ENCODE assay signal across 10 mouse cellular contexts in the genomic region with DNA sequence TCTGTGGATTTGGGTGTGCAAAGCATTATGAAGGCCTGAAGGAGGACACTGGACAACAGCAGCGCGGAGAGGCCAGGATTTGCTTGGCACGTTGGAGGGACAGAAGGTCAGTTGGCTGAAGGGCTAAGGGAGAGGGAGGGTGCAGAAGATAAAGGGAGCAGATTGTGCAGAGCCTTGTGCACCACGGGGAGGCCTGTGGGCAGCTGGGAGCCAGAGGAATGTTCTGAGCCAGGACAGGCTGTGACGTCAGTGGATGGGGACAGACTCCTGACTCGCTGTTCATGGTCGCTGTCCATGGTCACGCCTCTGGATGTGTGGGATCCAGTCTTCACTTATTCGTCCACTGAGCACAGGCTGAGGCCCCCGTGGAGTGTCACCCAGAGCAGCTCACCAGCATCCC. TPM values are rescaled to one million over a fixed set of nuclear protein-coding genes. Genes with fewer than 3 reads are reported as not detected.
DNase-seq lines count a peak whose midpoint lies in the region; ATAC-seq lines count a peak whose summit lies in the region.
"Had no signal": no experiment of that assay in that cellular context is flagged by ENCODE, and none has a peak within 500 bp of the region (broad histone marks: within the 10 kb centered on the region; RNA-seq: fewer than 3 reads in every experiment).

No protein-coding gene starts in this region.

- H3K4me3 ChIP-seq in hindbrain, embryonic 13.5 days: no peak overlapping the region
- H3K4me3 ChIP-seq in hindbrain, embryonic 10.5 days: no peak overlapping the region; the same call in 1 of the 2 replicates
- H3K4me3 ChIP-seq in embryonic facial prominence, embryonic 14.5 days (ENCODE audit: low read depth, low read length): no peak overlapping the region
- H3K4me3 ChIP-seq: midbrain, embryonic 12.5 days had no signal

- H3K9ac ChIP-seq in hindbrain, embryonic 13.5 days: 0 out of 2 replicates have a peak overlapping the region, but pooled peaks have one; percentile 2
- no peak overlapping the region for H3K9ac ChIP-seq in embryonic facial prominence, embryonic 14.5 days (ENCODE audit: low read depth, low read length)
- H3K9ac ChIP-seq: midbrain, embryonic 12.5 days had no signal

- H3K4me2 ChIP-seq in hindbrain, embryonic 13.5 days: no peak overlapping the region
- no peak overlapping the region for H3K4me2 ChIP-seq in embryonic facial prominence, embryonic 14.5 days (ENCODE audit: low read depth, low read length)
- H3K4me2 ChIP-seq: midbrain, embryonic 12.5 days had no signal

- no peak overlapping the region for H3K27ac ChIP-seq in hindbrain, embryonic 13.5 days
- H3K27ac ChIP-seq in hindbrain, embryonic 10.5 days: no peak overlapping the region
- no peak overlapping the region for H3K27ac ChIP-seq in embryonic facial prominence, embryonic 14.5 days (replicated peaks; ENCODE audit: low read depth, low read length)
- H3K27ac ChIP-seq: midbrain, embryonic 12.5 days had no signal

- WGBS in hindbrain, embryonic 13.5 days: 81% methylated on average over 10 of the region's 10 CpGs
- 73% methylated on average over 10 of the region's 10 CpGs for WGBS in hindbrain, embryonic 10.5 days
- 59% methylated on average over 10 of the region's 10 CpGs for WGBS in embryonic facial prominence, embryonic 14.5 days

- H3K27me3 ChIP-seq in hindbrain, embryonic 13.5 days: no peaks in the 10 kb centered on the region
- no peaks in the 10 kb centered on the region for H3K27me3 ChIP-seq in hindbrain, embryonic 10.5 days (ENCODE audit: insufficient read depth, poor library complexity, severe bottlenecking)
- no peaks in the 10 kb centered on the region for H3K27me3 ChIP-seq in embryonic facial prominence, embryonic 14.5 days (replicated peaks; ENCODE audit: control insufficient read depth, insufficient read depth, low read length)
- H3K27me3 ChIP-seq: midbrain, embryonic 12.5 days had no signal

- H3K4me1 ChIP-seq in hindbrain, embryonic 13.5 days (replicated peaks): peaks cover 39% of the 10 kb centered on the region
- peaks cover 32% of the 10 kb centered on the region for H3K4me1 ChIP-seq in hindbrain, embryonic 10.5 days (replicated peaks)
- H3K4me1 ChIP-seq in embryonic facial prominence, embryonic 14.5 days (ENCODE audit: control insufficient read depth, insufficient read depth, low read length): peaks cover 5% of the 10 kb centered on the region

- no peak for DNase-seq in hindbrain, embryonic 10.5 days (ENCODE audit: low spot score)
- peak; percentile 67 for DNase-seq in ovary, adult 18-20 months (ENCODE audit: low spot score)
- no peak for DNase-seq in ovary, postnatal 10 days (ENCODE audit: low spot score)
- peak; percentile 32 for DNase-seq in embryonic facial prominence, embryonic 14.5 days (ENCODE audit: low spot score)
- peak; percentile 36 for DNase-seq in telencephalon, adult 2 months (ENCODE audit: low read depth, low spot score)
- DNase-seq in urinary bladder, postnatal 4 days (ENCODE audit: low spot score in 2 of 2): no peak
- no peak for DNase-seq in frontal cortex, postnatal 14 days (ENCODE audit: low spot score in 2 of 2)

- peaks cover 67% of the 10 kb centered on the region for H3K36me3 ChIP-seq in hindbrain, embryonic 13.5 days
- peaks cover 73% of the 10 kb centered on the region for H3K36me3 ChIP-seq in hindbrain, embryonic 10.5 days
- H3K36me3 ChIP-seq in embryonic facial prominence, embryonic 14.5 days (ENCODE audit: control insufficient read depth, insufficient read depth, low read length): peaks cover 67% of the 10 kb centered on the region

- ATAC-seq in hindbrain, embryonic 13.5 days (ENCODE audit: low FRiP score): no peak
- ATAC-seq in embryonic facial prominence, embryonic 14.5 days (ENCODE audit: low read depth): no peak

- no peaks in the 10 kb centered on the region for H3K9me3 ChIP-seq in hindbrain, embryonic 13.5 days
- H3K9me3 ChIP-seq in hindbrain, embryonic 10.5 days: no peaks in the 10 kb centered on the region
- no peaks in the 10 kb centered on the region for H3K9me3 ChIP-seq in embryonic facial prominence, embryonic 14.5 days (ENCODE audit: control insufficient read depth, low read length)
- H3K9me3 ChIP-seq: midbrain, embryonic 12.5 days had no signal

RNA-seq across cellular contexts. Expression of gene Clip3, which starts 3.6 kb away (rescaled TPM):
- 84.2 and 90.1 TPM in 2 replicates for polyA plus RNA-seq in hindbrain, embryonic 13.5 days (2015; fragmentation: Nextera tagmentation; extraction: Ambion mirVana)
- polyA plus RNA-seq in hindbrain, embryonic 10.5 days (2016; fragmentation: Nextera tagmentation; extraction: Ambion mirVana): 53.4 and 82.3 TPM in 2 replicates
- polyA plus RNA-seq in embryonic facial prominence, embryonic 14.5 days (2014; fragmentation: Nextera tagmentation; extraction: Ambion mirVana): 51.8 and 58.1 TPM in 2 replicates

RNA-seq across cellular contexts. Expression of gene Alkbh6, which starts 13.4 kb away (rescaled TPM):
- polyA plus RNA-seq in hindbrain, embryonic 13.5 days (2015; fragmentation: Nextera tagmentation; extraction: Ambion mirVana): 118 and 126 TPM in 2 replicates
- polyA plus RNA-seq in hindbrain, embryonic 10.5 days (2016; fragmentation: Nextera tagmentation; extraction: Ambion mirVana): 93.6 and 117 TPM in 2 replicates
- 69.4 and 72.3 TPM in 2 replicates for polyA plus RNA-seq in embryonic facial prominence, embryonic 14.5 days (2014; fragmentation: Nextera tagmentation; extraction: Ambion mirVana)

RNA-seq across cellular contexts. Expression of gene Wdr62, which starts 14.9 kb away (rescaled TPM):
- polyA plus RNA-seq in hindbrain, embryonic 13.5 days (2015; fragmentation: Nextera tagmentation; extraction: Ambion mirVana): 3.1 and 4.3 TPM in 2 replicates
- polyA plus RNA-seq in hindbrain, embryonic 10.5 days (2016; fragmentation: Nextera tagmentation; extraction: Ambion mirVana): 16.6 and 19.8 TPM in 2 replicates
- polyA plus RNA-seq in embryonic facial prominence, embryonic 14.5 days (2014; fragmentation: Nextera tagmentation; extraction: Ambion mirVana): 7.5 and 7.7 TPM in 2 replicates

RNA-seq across cellular contexts. Expression of gene Thap8, which starts 15.2 kb away (rescaled TPM):
- polyA plus RNA-seq in hindbrain, embryonic 13.5 days (2015; fragmentation: Nextera tagmentation; extraction: Ambion mirVana): 0.43 and 0.66 TPM in 2 replicates
- 0.25 and 0.50 TPM in 2 replicates for polyA plus RNA-seq in hindbrain, embryonic 10.5 days (2016; fragmentation: Nextera tagmentation; extraction: Ambion mirVana)
- 0.22 and 0.28 TPM in 2 replicates for polyA plus RNA-seq in embryonic facial prominence, embryonic 14.5 days (2014; fragmentation: Nextera tagmentation; extraction: Ambion mirVana)
- polyA plus RNA-seq: large intestine, adult 2 months had no signal

RNA-seq across cellular contexts. Expression of gene Syne4, which starts 19.5 kb away (rescaled TPM):
- 13.1 and 16.8 TPM in 2 replicates for polyA plus RNA-seq in hindbrain, embryonic 13.5 days (2015; fragmentation: Nextera tagmentation; extraction: Ambion mirVana)
- 26.8 and 28.1 TPM in 2 replicates for polyA plus RNA-seq in hindbrain, embryonic 10.5 days (2016; fragmentation: Nextera tagmentation; extraction: Ambion mirVana)
- 25.4 and 35.4 TPM in 2 replicates for polyA plus RNA-seq in embryonic facial prominence, embryonic 14.5 days (2014; fragmentation: Nextera tagmentation; extraction: Ambion mirVana)

Comparison
In these comparisons a context has a peak if more than half of its experiments do, and no peak if none do; other contexts are left out.
1. DNase-seq: peak in ovary, adult 18-20 months (single experiment), embryonic facial prominence, embryonic 14.5 days (single experiment) and telencephalon, adult 2 months (single experiment); none in hindbrain, embryonic 10.5 days (single experiment), ovary, postnatal 10 days (single experiment), urinary bladder, postnatal 4 days (0 of 2) and frontal cortex, postnatal 14 days (0 of 2).